Mouse (Mus musculus): Measurements from ENCODE around the gene Zbtb16. TPM values are rescaled to one million over a fixed set of nuclear protein-coding genes. Genes with fewer than 3 reads are reported as not detected.

Zbtb16 gene
- total and polyA plus RNA-seq, 3 experiments: 10.6 to 45.5 (median 20.0) TPM

GRCm38 (mm10) chr9:48619268-48619667, 216.8 kb downstream of the Zbtb16 start:
- TF ChIP-seq TAL1 (conservative IDR thresholded peaks at IDR 0.05; ENCODE audit: low read depth, low read length) (no peak), CTCF (IDR thresholded peaks at IDR 0.05; ENCODE audit: low read depth, low read length) (no peak), GATA1 (IDR thresholded peaks at IDR 0.05; ENCODE audit: borderline replicate concordance, low read length) (no peak), GATA2 (IDR thresholded peaks at IDR 0.05; ENCODE audit: borderline replicate concordance, low read depth, low read length) (no peak), POLR2AphosphoS5 (IDR thresholded peaks at IDR 0.05; ENCODE audit: insufficient replicate concordance, low read depth, low read length) (no peak)
- Histone ChIP-seq H3K4me1 (ENCODE audit: insufficient read depth, low read depth, low read length) (peaks cover 2% of the 10 kb centered on the region; the same call in 1 of the 2 replicates), H3K9me3 (replicated peaks) (no peaks in the 10 kb centered on the region), H3K36me3 (replicated peaks) (no peaks in the 10 kb centered on the region), H3K27me3 (ENCODE audit: insufficient read depth, low read length) (peaks cover 6% of the 10 kb centered on the region; the same call in 1 of the 2 replicates), H3K4me3 (ENCODE audit: low read depth, low read length) (no peak overlapping the region)
- DNase-seq (ENCODE audit: low spot score) (no peak), ATAC-seq (ENCODE audit: extremely low read depth, insufficient number of reproducible peaks, low FRiP score, poor library complexity, severe bottlenecking) (no peak)

- Histone ChIP-seq H3K4me1 (ENCODE audit: insufficient read depth, low read depth, low read length) (peaks cover 2% of the 10 kb centered on the region; the same call in 1 of the 2 replicates), H3K4me3 (ENCODE audit: low read depth, low read length) (no peak overlapping the region), H3K27me3 (ENCODE audit: insufficient read depth, low read length) (peaks cover 6% of the 10 kb centered on the region; the same call in 1 of the 2 replicates), H3K36me3 (replicated peaks) (no peaks in the 10 kb centered on the region), H3K9me3 (replicated peaks) (no peaks in the 10 kb centered on the region)
- TF ChIP-seq GATA2 (IDR thresholded peaks at IDR 0.05; ENCODE audit: borderline replicate concordance, low read depth, low read length) (no peak), CTCF (IDR thresholded peaks at IDR 0.05; ENCODE audit: low read depth, low read length) (peak; percentile 30)
- DNase-seq (ENCODE audit: low spot score) (peak; percentile 53), ATAC-seq (ENCODE audit: extremely low read depth, insufficient number of reproducible peaks, low FRiP score, poor library complexity, severe bottlenecking) (no peak)
Measured at GRCm38 (mm10) chr9:48618589-48618988, 217.4 kb downstream of the Zbtb16 start.

GRCm38 (mm10) chr9:48618111-48618510, 217.9 kb downstream of the Zbtb16 start:
- ATAC-seq (ENCODE audit: extremely low read depth, insufficient number of reproducible peaks, low FRiP score, poor library complexity, severe bottlenecking): no peak
- no peak overlapping the region for H3K4me3 ChIP-seq (ENCODE audit: low read depth, low read length)

GRCm38 (mm10) chr9:48617511-48618010, 218.5 kb downstream of the Zbtb16 start:
- Histone ChIP-seq H3K4me1 (ENCODE audit: insufficient read depth, low read depth, low read length) (peaks cover 2% of the 10 kb centered on the region; the same call in 1 of the 2 replicates), H3K4me3 (ENCODE audit: low read depth, low read length) (no peak overlapping the region), H3K36me3 (replicated peaks) (no peaks in the 10 kb centered on the region), H3K27me3 (ENCODE audit: insufficient read depth, low read length) (peaks cover 8% of the 10 kb centered on the region), H3K9me3 (replicated peaks) (no peaks in the 10 kb centered on the region)
- no peak for DNase-seq (ENCODE audit: low spot score)
- no peak for TF ChIP-seq TAL1 (conservative IDR thresholded peaks at IDR 0.05; ENCODE audit: low read depth, low read length)
- TF ChIP-seq POLR2AphosphoS5 (IDR thresholded peaks at IDR 0.05; ENCODE audit: insufficient replicate concordance, low read depth, low read length): no peak
- no peak for TF ChIP-seq GATA1 (IDR thresholded peaks at IDR 0.05; ENCODE audit: borderline replicate concordance, low read length)
- no peak for TF ChIP-seq CTCF (IDR thresholded peaks at IDR 0.05; ENCODE audit: low read depth, low read length)
- no peak for TF ChIP-seq GATA2 (IDR thresholded peaks at IDR 0.05; ENCODE audit: borderline replicate concordance, low read depth, low read length)
- no peak for ATAC-seq (ENCODE audit: extremely low read depth, insufficient number of reproducible peaks, low FRiP score, poor library complexity, severe bottlenecking)

More at GRCm38 (mm10) chr9:48618111-48618510, 217.9 kb downstream of the Zbtb16 start:
- Histone ChIP-seq H3K36me3 (replicated peaks) (no peaks in the 10 kb centered on the region), H3K9me3 (replicated peaks) (no peaks in the 10 kb centered on the region), H3K4me1 (ENCODE audit: insufficient read depth, low read depth, low read length) (peaks cover 2% of the 10 kb centered on the region; the same call in 1 of the 2 replicates), H3K27me3 (ENCODE audit: insufficient read depth, low read length) (peaks cover 6% of the 10 kb centered on the region; the same call in 1 of the 2 replicates)
- TF ChIP-seq GATA1 (IDR thresholded peaks at IDR 0.05; ENCODE audit: borderline replicate concordance, low read length) (no peak), TAL1 (conservative IDR thresholded peaks at IDR 0.05; ENCODE audit: low read depth, low read length) (no peak), POLR2AphosphoS5 (IDR thresholded peaks at IDR 0.05; ENCODE audit: insufficient replicate concordance, low read depth, low read length) (no peak), CTCF (IDR thresholded peaks at IDR 0.05; ENCODE audit: low read depth, low read length) (no peak), GATA2 (IDR thresholded peaks at IDR 0.05; ENCODE audit: borderline replicate concordance, low read depth, low read length) (no peak)
- no peak for DNase-seq (ENCODE audit: low spot score)

- TF ChIP-seq GATA1 (IDR thresholded peaks at IDR 0.05; ENCODE audit: borderline replicate concordance, low read length): no peak
- TF ChIP-seq POLR2AphosphoS5 (IDR thresholded peaks at IDR 0.05; ENCODE audit: insufficient replicate concordance, low read depth, low read length): no peak
- no peak for TF ChIP-seq GATA2 (IDR thresholded peaks at IDR 0.05; ENCODE audit: borderline replicate concordance, low read depth, low read length)
- no peak for TF ChIP-seq TAL1 (conservative IDR thresholded peaks at IDR 0.05; ENCODE audit: low read depth, low read length)
- TF ChIP-seq CTCF (IDR thresholded peaks at IDR 0.05; ENCODE audit: low read depth, low read length): no peak
- DNase-seq (ENCODE audit: low spot score): no peak
- no peaks in the 10 kb centered on the region for H3K4me1 ChIP-seq (ENCODE audit: insufficient read depth, low read depth, low read length)
- no peak for ATAC-seq (ENCODE audit: extremely low read depth, insufficient number of reproducible peaks, low FRiP score, poor library complexity, severe bottlenecking)
- H3K4me3 ChIP-seq (ENCODE audit: low read depth, low read length): no peak overlapping the region
- H3K9me3 ChIP-seq (replicated peaks): no peaks in the 10 kb centered on the region
- peaks cover 6% of the 10 kb centered on the region for H3K27me3 ChIP-seq (ENCODE audit: insufficient read depth, low read length)
- H3K36me3 ChIP-seq (replicated peaks): no peaks in the 10 kb centered on the region
Measured at GRCm38 (mm10) chr9:48613221-48613620, 222.8 kb downstream of the Zbtb16 start.

GRCm38 (mm10) chr9:48612542-48612941, 223.5 kb downstream of the Zbtb16 start:
- Histone ChIP-seq H3K9me3 (replicated peaks) (no peaks in the 10 kb centered on the region), H3K36me3 (replicated peaks) (no peaks in the 10 kb centered on the region), H3K4me3 (ENCODE audit: low read depth, low read length) (no peak overlapping the region), H3K27me3 (ENCODE audit: insufficient read depth, low read length) (peaks cover 6% of the 10 kb centered on the region), H3K4me1 (ENCODE audit: insufficient read depth, low read depth, low read length) (no peaks in the 10 kb centered on the region)
- DNase-seq (ENCODE audit: low spot score): no peak
- no peak for ATAC-seq (ENCODE audit: extremely low read depth, insufficient number of reproducible peaks, low FRiP score, poor library complexity, severe bottlenecking)
- TF ChIP-seq GATA2 (IDR thresholded peaks at IDR 0.05; ENCODE audit: borderline replicate concordance, low read depth, low read length) (no peak), TAL1 (conservative IDR thresholded peaks at IDR 0.05; ENCODE audit: low read depth, low read length) (no peak)
